Mouse (Mus musculus): ENCODE results near the gene Diaph3.

GRCm38 (mm10) chr14:87110634-87111033, 30.4 kb downstream of the Diaph3 start:
- no peak for TF ChIP-seq FLI1 (IDR thresholded peaks at IDR 0.05; ENCODE audit: low read length)
- no peak for TF ChIP-seq GATA1 (IDR thresholded peaks at IDR 0.05; ENCODE audit: borderline replicate concordance, low read length)

All from megakaryocyte, embryonic 14.5 days (primary cell).